Mouse (Mus musculus) neutrophil, adult 83 days (primary cell): Measurements from ENCODE around the gene Nptn. TPM values are rescaled to one million over a fixed set of nuclear protein-coding genes. Genes with fewer than 3 reads are reported as not detected.

Experiments
- total RNA-seq, 2 experiments: library from RNA; stranded (reverse); gene quantifications; one replicate each; pipeline ENCODE4 v1.2.4; 2023

Gene Nptn
- 100 to 1,000 TPM; 148 to 174 TPM for total RNA-seq

GRCm38 (mm10) chr9:58581958-58582540 lies at the start of gene Nptn:
Gene Nptn, plus strand, starts transcription at chr9:58582240.

GRCm38 (mm10) chr9:58554908-58555684 lies 26.9 kb upstream of the Nptn start, which contains the start of gene Cd276:
Gene Cd276, minus strand, starts transcription at chr9:58555437.

Other genes starting within 250 kb of the Nptn start
- gene Tbc1d21, start 211.8 kb upstream of the Nptn start, total RNA-seq: not detected
- not detected for gene Insyn1, start 93.6 kb upstream of the Nptn start, total RNA-seq
- 1 to 10 TPM; 1.2 to 2.0 TPM for gene Cd276, start 26.8 kb upstream of the Nptn start, total RNA-seq
- gene Rec114, start 161.7 kb downstream of the Nptn start, total RNA-seq: 1 to 10 TPM; 2.1 to 2.3 TPM
- gene Hcn4, start 241.2 kb downstream of the Nptn start, total RNA-seq: not detected